Mouse (Mus musculus) bone marrow, adult 2 months (tissue): ENCODE results near the gene Bcr.

ENCODE experiments used
- CTCF ChIP-seq: fragments of 200-500 bp; IDR thresholded peaks from 2 replicates; pipeline ENCODE4 v1.5.1; 2011; ENCODE audit warnings: low read length, control low read depth; ENCODE audit not compliant: control insufficient read depth, insufficient read depth
- POLR2A ChIP-seq: fragments of 200-500 bp; IDR thresholded peaks from 2 replicates; pipeline ENCODE4 v1.6.1; 2011; ENCODE audit warnings: low read depth, mild to moderate bottlenecking, control low read depth, low read length, borderline replicate concordance; ENCODE audit not compliant: control insufficient read depth

DNA sequence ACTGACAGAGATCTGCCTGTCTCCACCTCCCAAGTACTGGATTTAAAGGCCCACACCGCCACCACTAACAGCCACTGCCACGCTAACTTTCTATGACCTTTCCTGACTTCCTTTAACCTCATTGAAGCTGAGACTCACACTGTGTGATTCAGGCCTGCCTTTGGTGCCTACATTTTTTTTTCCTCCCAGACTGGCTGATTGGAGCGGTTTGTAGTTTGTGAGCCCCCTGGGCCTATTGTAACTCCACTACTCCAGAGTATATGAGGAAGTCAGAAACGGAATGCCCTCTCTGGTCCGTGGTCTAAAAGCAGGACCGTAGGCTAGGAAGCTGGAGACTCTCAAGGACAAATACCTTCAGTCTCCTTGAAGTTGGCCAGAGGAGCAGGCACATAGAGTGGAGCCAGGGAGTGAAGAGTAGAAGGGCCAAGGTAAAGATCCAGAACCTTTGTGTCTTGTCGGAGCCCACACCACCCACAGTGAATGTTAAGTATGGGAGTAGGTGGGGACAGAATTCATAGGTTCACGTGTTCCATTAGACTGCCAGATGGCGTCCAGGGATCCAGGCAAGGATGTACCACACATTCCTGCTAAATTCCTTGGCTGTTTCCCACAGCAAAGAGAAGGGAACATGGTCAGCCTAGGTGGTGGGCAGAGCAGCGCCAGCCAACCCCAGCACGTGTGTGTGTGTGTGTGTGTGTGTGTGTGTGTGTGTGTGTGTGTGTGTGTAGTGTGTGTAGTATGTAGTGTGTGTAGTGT, 51.2 kb downstream of the Bcr start:
- no peak for TF ChIP-seq CTCF
- TF ChIP-seq POLR2A, result no peak
